Mouse (Mus musculus) monocyte, adult 5-6 weeks (primary cell): ENCODE results near the gene AC134908.4. TPM values are rescaled to one million over a fixed set of nuclear protein-coding genes. Genes with fewer than 3 reads are reported as not detected.

Experiments
- ATAC-seq: fragments of 153-309, 156-312 bp; replicated peaks from 2 replicates; pipeline ENCODE4 v1.8.0; 2017; ENCODE audit warnings: mild to moderate bottlenecking; ENCODE audit not compliant: low TSS enrichment, insufficient number of reproducible peaks, severe bottlenecking, poor library complexity, low FRiP score
- total RNA-seq: library from RNA; stranded (forward); fragments of 200-1000, 200-491, 200-594 nt; gene quantifications from 3 replicates; pipeline ENCODE4 v1.2.3, GENCODE M21; 2017

AC134908.4 gene
- not detected in 3 replicates for total RNA-seq

DNA sequence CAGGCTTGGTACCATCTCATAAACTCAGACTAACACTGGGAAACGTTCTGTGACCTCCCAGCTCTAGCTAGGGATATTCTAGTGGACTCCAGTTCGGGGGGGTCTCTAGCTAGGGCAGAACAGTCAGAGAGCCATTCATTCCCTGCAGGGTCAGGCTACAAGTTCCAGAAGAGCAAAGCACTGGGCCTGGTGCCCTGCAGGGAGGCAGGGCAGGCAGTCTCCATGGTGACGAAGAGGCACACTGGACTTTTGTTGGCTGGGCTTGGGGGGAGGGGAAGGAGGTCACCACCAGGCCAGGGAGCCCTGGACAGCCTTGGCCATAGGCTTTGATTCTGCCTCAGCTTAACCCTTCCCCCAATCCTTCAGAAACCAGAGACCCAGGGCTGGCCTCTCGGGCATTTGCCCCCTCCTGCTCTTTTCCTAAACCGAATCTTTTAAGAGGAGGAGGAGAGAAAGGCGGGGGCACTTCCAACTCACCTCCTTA is at the start of gene AC134908.4:
Gene AC134908.4 (minus strand): TSS at position 51 of the 484 bp plus-strand sequence.
- no peak for ATAC-seq

DNA sequence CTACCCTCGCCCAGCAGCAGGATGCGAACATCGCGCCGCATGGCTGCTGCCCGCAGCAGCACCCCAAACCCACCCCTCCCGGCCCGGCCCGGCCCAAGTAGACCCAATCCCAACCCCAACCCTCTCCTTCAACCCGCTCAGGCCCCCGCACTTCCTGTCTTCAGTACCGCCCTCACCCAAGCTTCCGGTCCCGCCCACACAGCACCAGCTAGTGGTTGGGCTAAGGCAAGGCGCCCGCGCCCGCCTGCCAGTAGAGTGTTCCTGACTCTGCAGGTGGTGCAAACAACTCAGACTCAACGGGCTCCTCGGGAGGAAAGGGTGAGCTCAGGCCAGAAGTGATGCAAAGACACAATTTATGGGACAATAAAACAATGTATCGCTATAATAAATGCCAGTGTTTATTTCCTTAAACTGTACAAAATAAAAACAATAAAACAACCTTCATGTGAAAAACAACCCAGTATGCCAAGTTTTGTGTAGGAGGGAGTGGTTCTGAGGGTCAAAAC is 49.0 kb upstream of the AC134908.4 start, which contains the start of gene Rhot2:
Gene Rhot2 (minus strand): TSS at position 456 of the 506 bp plus-strand sequence.
- ATAC-seq = peak; percentile 88

DNA sequence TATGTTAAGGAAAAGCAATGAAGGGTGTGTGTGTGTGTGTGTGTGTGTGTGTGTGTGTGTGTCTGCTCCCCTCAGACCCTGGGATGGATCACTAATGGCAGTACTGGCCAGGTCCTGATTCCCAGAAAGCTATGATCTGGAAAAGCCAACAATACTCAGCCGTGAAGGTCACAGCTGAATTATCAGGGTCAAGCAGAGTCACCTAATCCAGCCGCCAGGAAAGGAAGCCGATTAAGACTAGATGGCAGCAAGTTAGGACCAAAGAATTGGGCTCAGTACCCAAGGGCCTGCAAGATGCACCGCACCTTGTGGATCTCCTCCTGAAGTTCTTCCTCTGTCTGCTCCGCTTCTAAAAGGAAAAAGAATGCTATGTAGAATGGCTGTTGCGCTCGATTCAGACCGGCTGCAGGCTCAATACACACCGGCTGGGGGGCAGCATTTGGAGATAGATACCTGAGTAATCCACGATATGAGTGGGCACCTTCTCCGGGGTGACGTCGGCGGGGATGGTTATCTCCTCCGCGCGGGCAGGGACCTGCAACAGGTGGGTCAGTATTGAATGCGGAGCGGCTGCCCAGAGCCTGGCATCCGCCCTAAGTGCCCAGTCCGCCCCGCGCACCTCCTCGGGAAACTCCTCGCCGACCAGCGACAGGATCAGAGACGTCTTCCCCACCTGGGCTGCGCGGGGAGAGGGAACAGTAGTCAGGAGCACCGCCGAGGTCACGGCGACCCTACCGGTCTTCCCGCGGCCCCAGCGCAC is 48.4 kb upstream of the AC134908.4 start:
- ATAC-seq = no peak

DNA sequence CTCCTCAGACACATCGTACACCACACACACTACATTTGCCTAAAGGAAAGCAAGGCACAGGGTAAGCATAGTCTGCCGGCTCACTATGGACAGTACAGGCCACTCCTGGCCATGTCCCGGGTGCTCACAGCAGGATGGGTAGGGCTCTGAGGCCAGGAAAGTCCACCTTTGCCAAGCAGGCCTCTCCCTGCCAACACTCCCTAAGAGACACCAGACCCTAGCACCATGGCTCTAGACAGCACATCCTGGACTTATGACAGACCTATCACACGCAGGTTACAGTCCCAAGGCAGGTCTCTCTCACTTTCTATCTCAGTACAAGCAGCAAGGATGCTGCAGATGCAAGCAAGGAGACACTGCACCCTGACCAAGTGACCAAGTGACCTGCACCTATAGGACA is 47.7 kb upstream of the AC134908.4 start:
- no peak for ATAC-seq

DNA sequence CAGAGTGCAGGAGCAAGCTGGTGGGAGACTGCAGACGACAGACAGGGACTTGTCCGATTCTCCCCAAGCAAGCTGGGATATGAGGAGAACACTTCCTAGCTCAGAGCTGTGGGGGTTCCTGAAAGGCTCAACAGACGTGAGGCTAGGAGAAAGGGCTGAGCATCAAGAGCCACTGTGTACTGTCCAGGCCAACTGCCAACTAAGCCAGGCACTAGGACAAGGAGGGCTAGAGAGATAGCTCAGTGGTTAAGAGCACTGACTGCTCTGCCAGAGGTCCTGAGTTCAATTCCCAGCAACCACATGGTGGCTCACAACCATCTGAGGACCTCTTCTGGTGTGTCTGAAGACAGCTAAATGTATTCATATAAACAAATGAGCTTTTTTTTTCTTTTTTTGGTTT is 47.0 kb upstream of the AC134908.4 start:
- no peak for ATAC-seq

DNA sequence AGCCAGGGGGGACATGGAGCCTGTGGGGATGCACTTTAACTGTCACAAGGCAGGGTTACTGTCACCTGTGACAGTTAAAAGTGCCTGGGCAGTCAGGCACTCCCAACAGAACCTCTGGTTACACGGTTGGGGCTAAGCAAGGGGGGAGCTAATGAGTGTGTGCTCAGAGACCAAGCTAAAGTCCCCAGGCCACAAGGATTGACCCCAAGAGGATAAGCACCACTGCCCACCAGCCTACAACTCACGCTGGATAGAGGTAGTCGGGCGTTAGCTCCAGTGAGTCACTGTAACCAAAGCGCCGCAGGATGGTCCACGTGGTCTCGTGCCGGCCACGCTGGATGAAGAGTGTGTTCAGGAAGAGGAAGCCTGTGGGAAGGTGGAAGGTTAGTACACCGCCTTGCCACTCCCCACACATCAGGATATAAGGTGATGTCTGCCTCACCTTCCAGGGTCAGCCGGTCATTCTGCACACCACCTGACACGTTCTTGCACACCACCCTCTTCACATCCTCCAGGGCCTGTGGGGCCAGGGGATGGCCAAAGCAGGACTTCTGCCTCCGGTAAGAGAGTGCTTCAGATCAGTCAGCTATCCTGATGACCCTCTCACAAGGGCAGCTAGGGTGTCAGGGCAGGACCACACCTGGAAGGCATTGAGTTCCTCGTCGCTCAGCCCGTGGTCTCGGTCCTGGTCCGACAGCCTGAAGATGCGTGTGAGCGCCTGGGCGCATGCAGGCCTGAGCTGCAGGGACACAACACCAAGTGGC is 45.8 kb upstream of the AC134908.4 start, which contains the start of gene Gm20683:
Gene Gm20683 (minus strand): TSS at position 647 of the 764 bp plus-strand sequence.
- no peak for ATAC-seq

DNA sequence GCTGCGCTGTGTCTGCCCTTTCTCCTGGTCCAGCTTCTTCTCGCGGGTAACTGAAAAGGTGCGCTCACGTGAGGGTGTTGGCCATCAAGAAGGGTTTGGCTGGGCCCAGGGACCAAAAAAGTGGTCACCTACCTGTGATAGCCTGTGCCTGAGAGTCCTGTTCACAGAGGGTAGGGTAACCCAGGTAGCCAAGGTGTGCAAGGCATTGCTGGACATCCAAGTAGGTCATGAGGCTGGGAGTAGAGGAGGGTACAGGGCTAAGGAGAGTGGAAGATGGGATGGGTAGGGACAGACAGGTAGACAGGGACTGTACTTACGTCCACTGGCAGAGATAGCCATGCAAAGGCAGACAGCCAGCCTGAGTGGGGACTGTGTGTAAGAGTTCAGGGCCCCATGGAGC is 45.1 kb upstream of the AC134908.4 start:
- no peak for ATAC-seq

DNA sequence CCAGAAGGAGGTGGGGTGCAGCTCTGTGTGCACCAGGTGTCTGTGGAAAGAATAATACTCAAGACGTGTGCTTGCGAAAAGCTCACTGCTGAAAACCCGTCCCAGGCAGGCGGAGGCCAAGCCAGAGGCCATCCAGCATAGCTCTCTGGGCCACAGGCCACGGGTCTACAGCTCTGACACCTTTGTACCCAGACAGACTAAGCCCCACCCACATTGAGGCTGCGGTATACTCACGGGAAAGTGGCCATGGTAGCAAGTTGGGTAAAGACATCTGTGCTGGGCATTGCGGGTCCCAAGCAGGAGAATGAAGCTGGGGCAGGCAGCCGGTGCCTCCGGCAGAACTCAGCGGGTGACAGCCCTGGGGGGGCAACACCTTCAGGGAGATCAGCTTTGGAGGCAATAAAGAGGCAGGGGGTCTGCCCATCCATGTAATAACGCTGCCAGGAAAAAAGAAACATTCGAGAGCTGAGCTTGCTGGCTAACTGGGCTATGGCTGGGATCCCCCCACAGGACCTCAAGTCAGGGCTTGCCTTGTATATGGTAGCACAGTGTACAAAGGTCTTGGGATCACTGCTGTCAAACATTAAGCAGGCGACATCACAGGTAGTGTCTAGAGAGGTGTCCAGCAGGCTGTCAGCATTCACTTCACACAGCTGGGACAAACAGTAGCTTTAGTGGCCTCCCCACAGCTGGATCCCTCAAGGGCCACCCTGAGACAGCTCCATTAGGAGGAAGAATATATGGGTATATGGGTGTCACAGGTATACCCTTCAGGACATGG is 44.2 kb upstream of the AC134908.4 start:
- ATAC-seq = no peak

DNA sequence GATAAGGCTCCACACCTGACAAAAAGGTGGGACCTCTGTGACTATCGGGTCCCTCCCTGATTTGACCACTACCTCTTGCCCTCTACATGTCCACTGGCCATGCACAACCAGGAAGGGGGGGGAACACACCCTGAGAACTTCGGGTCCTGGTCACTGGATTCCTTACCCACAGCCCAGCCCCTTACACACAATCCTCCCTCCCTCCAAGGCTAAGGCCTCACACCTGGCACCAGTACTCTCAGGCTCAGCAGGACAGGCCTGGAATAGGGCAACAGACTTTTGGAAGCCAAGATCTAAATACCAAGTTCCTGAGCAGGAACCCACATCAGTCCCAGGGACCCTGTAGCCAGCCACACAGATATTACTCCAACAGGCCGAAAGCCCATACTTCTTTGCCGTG is 43.4 kb upstream of the AC134908.4 start:
- no peak for ATAC-seq

DNA sequence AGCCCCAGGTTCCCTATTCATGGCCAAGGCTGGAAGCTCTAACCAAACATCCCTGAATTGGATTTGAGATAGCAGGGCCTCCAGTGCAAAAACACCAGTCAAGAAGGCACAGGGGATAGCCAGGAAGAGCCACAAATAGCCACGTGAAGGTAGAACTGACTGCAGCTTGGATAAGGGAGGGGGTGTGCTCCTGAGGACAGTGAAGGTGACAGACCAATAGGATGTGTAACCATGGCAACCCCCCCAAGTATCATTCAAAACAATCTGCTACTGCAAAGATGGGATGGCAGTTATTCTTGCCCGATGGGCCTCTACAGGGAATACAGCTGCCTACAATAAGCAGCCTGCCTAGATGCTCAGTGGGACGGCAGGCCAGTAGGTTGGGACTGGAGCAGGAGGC is 42.1 kb upstream of the AC134908.4 start:
- ATAC-seq = no peak

DNA sequence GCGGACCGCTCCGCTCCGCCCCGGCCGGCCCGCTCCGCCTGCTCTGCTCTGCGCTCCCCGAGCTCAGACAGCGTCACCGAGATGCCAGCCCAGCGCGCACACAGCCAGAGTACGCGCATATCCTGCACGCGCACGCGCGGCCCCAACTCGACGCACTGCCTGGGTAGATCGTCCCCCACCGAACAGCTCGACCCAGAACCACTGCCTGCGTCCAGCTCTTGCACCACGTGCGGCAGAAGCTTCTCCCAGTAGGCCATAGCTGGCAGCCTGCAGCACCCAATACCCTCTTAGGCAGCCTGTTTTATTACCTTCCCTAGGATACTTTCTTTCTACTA is 41.6 kb upstream of the AC134908.4 start, which contains the start of gene Rhbdl1:
Gene Rhbdl1 (minus strand): TSS at position 220 of the 335 bp plus-strand sequence.
- no peak for ATAC-seq

DNA sequence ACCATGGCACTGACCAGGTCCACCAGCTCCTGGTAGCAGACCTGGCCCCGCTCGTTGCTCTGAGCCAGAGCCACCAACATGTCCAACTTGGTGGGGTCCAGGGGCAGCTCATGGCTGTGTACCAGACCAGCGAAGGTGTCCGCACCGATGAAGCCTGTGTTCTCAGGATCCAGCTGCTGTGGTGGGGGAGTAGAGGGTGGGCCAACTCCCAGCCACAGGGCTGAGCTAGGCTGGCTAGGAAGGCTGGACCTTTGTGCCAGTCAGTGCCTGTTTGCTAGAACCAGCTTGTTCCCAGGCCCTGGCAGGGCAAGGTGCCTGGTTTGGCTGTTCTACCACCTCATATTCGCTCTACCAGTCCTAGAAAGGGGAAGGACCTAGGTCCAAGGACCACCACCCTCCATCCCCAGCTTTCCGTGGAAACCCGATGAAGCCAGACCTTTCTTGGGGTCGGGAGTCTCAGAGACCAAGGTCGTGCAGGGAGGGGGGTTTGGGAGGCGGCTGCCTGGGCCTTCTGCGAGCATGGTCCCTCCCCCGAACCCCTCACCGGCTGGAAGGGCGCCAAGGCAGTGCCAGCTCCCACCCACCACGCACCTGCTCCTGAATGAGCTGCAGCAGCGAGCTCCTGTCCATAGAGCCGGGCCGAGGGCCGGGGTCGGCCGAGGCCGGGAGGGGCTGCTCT is 41.1 kb upstream of the AC134908.4 start:
- no peak for ATAC-seq

DNA sequence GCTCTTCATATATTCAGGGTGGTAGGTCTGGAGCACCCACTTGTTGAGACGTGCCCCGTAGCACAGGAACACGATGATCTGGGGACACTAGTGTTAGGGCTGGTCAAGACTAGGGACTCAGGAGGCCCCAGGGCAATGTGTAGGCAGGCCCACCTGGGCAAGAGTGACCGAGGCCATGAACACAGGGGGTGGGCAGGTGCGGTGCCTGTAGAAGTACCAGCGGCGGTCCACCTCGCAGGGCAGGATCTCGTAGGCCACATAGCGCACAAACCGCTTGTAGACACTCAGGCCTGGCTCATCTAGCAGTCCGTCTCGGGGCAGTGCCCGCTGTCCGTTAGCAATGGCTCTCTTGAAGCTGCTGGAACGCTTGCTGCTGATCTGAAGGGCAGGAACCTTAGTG is 40.4 kb upstream of the AC134908.4 start:
- ATAC-seq = no peak

DNA sequence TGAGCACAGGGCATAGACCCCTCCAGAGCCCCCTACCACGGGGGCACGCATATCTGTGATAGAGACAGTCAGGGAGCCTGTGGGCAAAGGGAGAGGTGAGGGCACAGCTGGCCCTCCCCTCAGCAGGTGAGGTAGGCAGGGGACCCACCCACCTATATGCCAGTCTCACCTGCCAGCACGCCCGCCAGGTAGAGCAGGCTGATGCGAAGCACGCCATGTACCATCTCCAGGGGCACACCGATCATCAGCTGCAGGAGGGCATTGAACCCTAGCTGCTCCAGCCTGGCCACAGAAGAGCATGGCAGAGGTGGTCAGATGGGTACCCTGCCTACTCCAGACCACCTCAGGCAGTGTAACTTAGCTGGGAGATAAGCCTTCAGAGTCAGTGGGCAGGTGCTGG is 39.8 kb upstream of the AC134908.4 start:
- ATAC-seq = no peak

DNA sequence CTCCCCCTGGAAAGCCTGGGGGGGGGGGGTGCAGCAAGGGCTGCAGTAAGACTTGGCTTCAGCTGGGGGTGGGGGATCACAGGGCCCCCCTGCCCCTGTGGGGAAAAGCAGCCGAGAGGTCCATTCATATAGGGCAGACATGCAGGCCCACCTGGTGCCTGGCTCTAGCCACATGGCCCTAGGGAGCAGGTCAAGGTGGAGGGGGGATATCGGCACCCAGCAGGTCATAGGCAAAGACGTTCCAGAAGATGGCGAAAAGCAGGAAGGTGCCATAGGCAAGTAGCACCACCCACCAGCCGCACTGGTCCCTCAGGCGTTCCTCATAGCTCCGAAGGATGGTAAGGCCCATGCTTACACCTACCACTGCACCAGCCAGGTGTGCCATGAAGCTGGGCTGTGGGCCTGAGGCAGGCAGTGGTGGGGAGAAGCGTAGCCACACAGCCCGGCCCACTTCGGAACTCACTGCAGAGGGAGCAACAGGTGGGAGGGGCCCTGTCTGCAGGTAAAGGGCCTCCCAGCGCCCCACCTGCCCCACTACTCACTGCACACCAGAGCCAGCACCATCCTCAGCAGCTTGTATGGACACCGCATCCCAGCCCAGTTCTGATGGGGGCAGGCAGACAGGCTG is 39.2 kb upstream of the AC134908.4 start:
- no peak for ATAC-seq

DNA sequence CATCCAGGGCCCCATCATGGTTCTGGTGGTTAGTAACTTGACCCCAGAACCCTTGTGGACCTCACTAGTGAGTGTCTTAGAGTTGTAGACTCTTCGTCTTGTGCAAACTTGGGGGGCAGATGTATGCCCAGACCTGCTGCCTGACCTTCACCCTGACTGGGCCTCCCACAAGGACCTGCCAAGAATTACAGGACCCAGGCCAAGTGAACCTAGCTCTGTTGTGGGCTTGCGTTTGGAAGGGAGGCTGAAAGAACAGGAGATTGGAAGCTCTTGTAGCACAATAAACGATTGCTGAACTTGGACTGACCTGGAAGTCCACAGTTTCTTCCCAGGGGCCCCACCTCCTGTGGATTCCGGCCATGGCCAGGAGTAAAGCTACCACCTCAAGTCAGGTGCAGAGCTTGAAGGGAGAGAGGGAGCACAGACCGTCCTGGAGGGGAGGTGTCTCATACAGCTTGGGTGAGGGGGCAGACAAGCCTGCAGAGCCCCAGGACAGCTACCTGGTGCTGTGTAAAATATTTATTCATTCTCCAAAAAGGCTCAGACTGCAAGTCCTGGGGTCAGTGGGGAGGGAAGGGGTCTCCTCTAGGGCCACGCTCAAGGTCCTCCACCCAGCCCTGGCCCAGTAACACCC is 38.6 kb upstream of the AC134908.4 start:
- no peak for ATAC-seq

DNA sequence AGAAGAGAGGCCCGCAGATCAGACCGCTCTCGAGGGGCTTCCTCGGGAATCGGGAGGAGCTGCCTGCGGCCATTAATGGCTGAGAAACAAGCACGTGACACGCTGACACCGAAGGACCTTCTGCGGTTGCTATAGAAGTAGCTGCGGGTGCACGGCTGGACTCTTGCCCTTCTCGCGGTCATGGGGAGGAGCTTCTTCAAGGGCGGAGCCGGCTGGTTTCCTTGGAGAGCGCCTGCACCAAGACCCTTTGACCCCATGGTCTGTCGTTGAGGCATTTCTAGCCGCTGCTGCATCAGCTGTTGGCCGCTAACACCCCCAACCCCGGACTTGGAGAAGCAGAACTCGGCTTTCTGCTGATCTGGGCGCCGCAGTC is 37.8 kb upstream of the AC134908.4 start, which contains the start of gene Stub1:
Gene Stub1 (minus strand): TSS at position 114 of the 373 bp plus-strand sequence.
- ATAC-seq = peak; percentile 42
